Mouse (Mus musculus): ENCODE data around the gene Brpf1.

The Brpf1 gene

GRCm38 (mm10) chr6:113306986-113307349 lies at the start of gene Brpf1:
Brpf1 (plus strand) TSS chr6:113307137.
- no peak for DNase-seq

- no peak for DNase-seq
Observed at GRCm38 (mm10) chr6:113261174-113261858, 45.6 kb upstream of the Brpf1 start.

- no peak for DNase-seq
Observed at GRCm38 (mm10) chr6:113263531-113263930, 43.4 kb upstream of the Brpf1 start.

- no peak for DNase-seq
Observed at GRCm38 (mm10) chr6:113264429-113264828, 42.5 kb upstream of the Brpf1 start.

- DNase-seq, result no peak
Observed at GRCm38 (mm10) chr6:113266996-113267655, 39.8 kb upstream of the Brpf1 start.

- DNase-seq, result no peak
Observed at GRCm38 (mm10) chr6:113267988-113268387, 38.9 kb upstream of the Brpf1 start.

GRCm38 (mm10) chr6:113272365-113272764 lies 34.6 kb upstream of the Brpf1 start:
- no peak for DNase-seq

GRCm38 (mm10) chr6:113276846-113277245 lies 30.1 kb upstream of the Brpf1 start:
- DNase-seq, result peak; percentile 48

- no peak for DNase-seq
Observed at GRCm38 (mm10) chr6:113281676-113282075, 25.3 kb upstream of the Brpf1 start.

GRCm38 (mm10) chr6:113282101-113282802 lies 24.7 kb upstream of the Brpf1 start, which contains the start of gene Cpne9:
Cpne9 (plus strand) TSS chr6:113282307.
- no peak for DNase-seq

GRCm38 (mm10) chr6:113282969-113283368 lies 24.0 kb upstream of the Brpf1 start:
- no peak for DNase-seq

- no peak for DNase-seq
Observed at GRCm38 (mm10) chr6:113283500-113283899, 23.4 kb upstream of the Brpf1 start.

GRCm38 (mm10) chr6:113284931-113285330 lies 22.0 kb upstream of the Brpf1 start:
- no peak for DNase-seq

- no peak for DNase-seq
Observed at GRCm38 (mm10) chr6:113286316-113286715, 20.6 kb upstream of the Brpf1 start.

- no peak for DNase-seq
Observed at GRCm38 (mm10) chr6:113287236-113287635, 19.7 kb upstream of the Brpf1 start.

- no peak for DNase-seq
Observed at GRCm38 (mm10) chr6:113289346-113289745, 17.6 kb upstream of the Brpf1 start.

- no peak for DNase-seq
Observed at GRCm38 (mm10) chr6:113290346-113290745, 16.6 kb upstream of the Brpf1 start.

GRCm38 (mm10) chr6:113292938-113293337 lies 14.0 kb upstream of the Brpf1 start:
- no peak for DNase-seq

- no peak for DNase-seq
Observed at GRCm38 (mm10) chr6:113296046-113296445, 10.9 kb upstream of the Brpf1 start.

GRCm38 (mm10) chr6:113296639-113297038 lies 10.3 kb upstream of the Brpf1 start:
- no peak for DNase-seq

- DNase-seq, result no peak
Observed at GRCm38 (mm10) chr6:113301350-113301749, 5.6 kb upstream of the Brpf1 start.

GRCm38 (mm10) chr6:113302258-113302657 lies 4.7 kb upstream of the Brpf1 start:
- DNase-seq, result no peak

GRCm38 (mm10) chr6:113306322-113306985 lies 483 bp upstream of the Brpf1 start:
- peak; percentile 100 for DNase-seq
